Mouse (Mus musculus) forebrain, embryonic 12.5 days (tissue): ENCODE results near the gene Tbc1d20. TPM values are rescaled to one million over a fixed set of nuclear protein-coding genes. Genes with fewer than 3 reads are reported as not detected.
A peak's percentile ranks its signal among the peaks of the same experiment; 100 is the strongest.

Source experiments
- ATAC-seq: fragments of 200-750 bp; cut with Nextera tagmentation; 2 replicates; pipeline ENCODE4 v1.8.0; 2017; ENCODE audit warnings: moderate TSS enrichment; ENCODE audit not compliant: low FRiP score
- H3K27ac ChIP-seq: fragments of 300-500 bp; sonication (generic); 2 replicates; pipeline ENCODE4 v1.5.1; 2016; ENCODE audit warnings: mild to moderate bottlenecking
- H3K27me3 ChIP-seq: fragments of 300-500 bp; sonication (generic); 2 replicates; pipeline ENCODE4 v1.6.1; 2016; ENCODE audit warnings: mild to moderate bottlenecking
- H3K36me3 ChIP-seq: fragments of 300-500 bp; sonication (generic); replicated peaks from 2 replicates; pipeline ENCODE4 v1.6.1; 2016; ENCODE audit warnings: mild to moderate bottlenecking
- H3K4me1 ChIP-seq: fragments of 300-500 bp; sonication (generic); 2 replicates; pipeline ENCODE4 v1.6.1; 2016
- H3K4me2 ChIP-seq: fragments of 300-500 bp; sonication (generic); 2 replicates; pipeline ENCODE4 v1.6.1; 2016; ENCODE audit warnings: mild to moderate bottlenecking, moderate library complexity
- H3K4me3 ChIP-seq: fragments of 300-500 bp; sonication (generic); replicated peaks from 2 replicates; pipeline ENCODE4 v1.5.1; 2016; ENCODE audit warnings: mild to moderate bottlenecking
- H3K9ac ChIP-seq: fragments of 300-500 bp; sonication (generic); 2 replicates; pipeline ENCODE4 v1.6.1; 2016; ENCODE audit warnings: mild to moderate bottlenecking
- H3K9me3 ChIP-seq: fragments of 300-500 bp; sonication (generic); 2 replicates; pipeline ENCODE4 v1.6.1; 2016
- WGBS: fragments of 180-500 bp; shearing (Covaris S2); methylation state at CpG from one replicate; pipeline ENCODE4 v1.1.7; 2016; 5-methylcytosine and 5-hydroxymethylcytosine counted together
- polyA plus RNA-seq: library from polyadenylated mRNA; unstranded; fragments of >200 nt; fragmentation: Nextera tagmentation; extraction: Ambion mirVana; gene quantifications from 2 replicates; pipeline ENCODE4 v1.2.1, GENCODE M21; 2016

Tbc1d20 gene
- polyA plus RNA-seq, 1 experiment from 2014 or later, result 34.8 TPM

DNA sequence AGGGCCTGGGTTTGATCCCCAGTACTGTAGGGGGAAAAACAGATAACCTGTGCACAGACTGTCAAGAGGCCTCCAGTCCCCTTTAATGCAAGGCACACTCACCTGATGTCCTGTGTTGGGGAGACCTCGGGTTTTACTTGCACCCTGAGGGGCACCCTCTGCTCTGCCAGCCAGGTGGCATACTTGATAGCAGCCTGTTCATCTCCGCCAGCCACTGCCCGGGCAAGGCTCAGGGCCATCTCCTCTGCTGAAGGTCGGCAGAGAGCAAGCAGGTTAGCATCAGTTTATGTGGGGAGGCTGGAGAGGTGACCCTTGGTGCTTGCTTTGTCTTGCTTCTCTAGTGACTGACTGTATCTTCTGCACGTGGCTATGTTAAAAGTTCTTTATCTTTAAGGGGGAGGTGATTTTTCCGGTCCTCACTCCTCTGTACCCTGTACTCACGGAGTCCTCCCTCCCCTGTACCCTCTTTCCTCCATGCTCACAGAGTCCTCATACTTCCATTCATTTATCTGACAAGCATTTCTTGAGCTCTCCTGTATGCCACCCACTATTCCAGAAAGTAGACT lies 37.3 kb downstream of the Tbc1d20 start:
- peak overlapping the region; percentile 85 for H3K4me3 ChIP-seq
- peak overlapping the region; percentile 85 for H3K4me2 ChIP-seq
- H3K27me3 ChIP-seq, result peaks cover 4% of the 10 kb centered on the region; the same call in 1 of the 2 replicates
- H3K36me3 ChIP-seq, result peaks cover 46% of the 10 kb centered on the region
- no peak overlapping the region for H3K27ac ChIP-seq
- no peak for ATAC-seq
- no peaks in the 10 kb centered on the region for H3K9me3 ChIP-seq
- peak overlapping the region; percentile 47; the same call in 1 of the 2 replicates for H3K9ac ChIP-seq
- H3K4me1 ChIP-seq, result peaks cover 19% of the 10 kb centered on the region
- WGBS, result 77% methylated on average over 7 of the region's 7 CpGs

GRCm38 (mm10) chr2:152332101-152332825 lies 38.6 kb downstream of the Tbc1d20 start, which contains the start of gene Rbck1:
Gene Rbck1 (minus strand): TSS chr2:152332653.
- peak within 1 kb of the TSS; percentile 85 for H3K4me2 ChIP-seq
- peak; percentile 96 for ATAC-seq
- H3K9me3 ChIP-seq, result no peaks in the 10 kb centered on the region
- H3K27me3 ChIP-seq, result peaks cover 14% of the 10 kb centered on the region; the same call in 1 of the 2 replicates
- peak within 1 kb of the TSS; percentile 85 for H3K27ac ChIP-seq
- H3K4me3 ChIP-seq, result peak within 1 kb of the TSS; percentile 85
- H3K36me3 ChIP-seq, result peaks cover 32% of the 10 kb centered on the region
- under 1% methylated on average over 54 of the region's 54 CpGs for WGBS
- H3K4me1 ChIP-seq, result peaks cover 19% of the 10 kb centered on the region
- peak within 1 kb of the TSS; percentile 94 for H3K9ac ChIP-seq

DNA sequence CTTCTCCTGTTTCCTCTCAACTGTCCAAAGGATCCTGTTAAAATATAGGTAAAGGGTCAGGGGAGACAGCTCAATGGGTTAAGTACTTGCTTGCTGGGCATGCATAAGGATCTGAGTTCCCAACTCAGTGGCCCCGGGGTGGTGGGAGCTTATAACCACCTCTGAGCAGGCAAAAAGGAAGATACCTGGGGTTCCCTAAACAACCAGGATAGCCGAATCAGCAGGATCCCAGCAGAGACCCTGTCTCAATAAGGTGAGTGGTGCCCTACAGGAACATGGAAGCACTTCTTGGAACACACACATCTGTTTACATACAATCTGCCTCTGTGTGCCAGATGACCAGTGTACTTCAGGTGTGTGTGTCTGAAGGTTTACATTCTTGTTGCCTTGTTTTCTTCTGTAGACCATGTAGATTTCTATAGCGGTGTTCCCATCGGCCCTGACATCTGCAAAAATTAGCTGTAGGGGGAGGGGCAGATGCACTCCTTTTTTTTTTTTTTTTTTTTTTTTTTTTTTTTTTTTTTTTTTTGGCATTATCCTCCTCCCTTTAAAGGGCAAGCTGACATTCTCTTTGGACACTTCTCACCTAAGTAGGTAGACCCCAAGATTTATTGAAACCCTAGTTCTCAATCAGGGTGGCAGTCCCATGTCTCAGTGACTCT lies 39.8 kb downstream of the Tbc1d20 start:
- Histone ChIP-seq H3K36me3 (peaks cover 21% of the 10 kb centered on the region; the same call in 1 of the 2 replicates), H3K27me3 (peaks cover 14% of the 10 kb centered on the region; the same call in 1 of the 2 replicates), H3K4me3 (no peak overlapping the region), H3K27ac (no peak overlapping the region), H3K9me3 (no peaks in the 10 kb centered on the region), H3K9ac (no peak overlapping the region), H3K4me2 (no peak overlapping the region), H3K4me1 (peaks cover 19% of the 10 kb centered on the region)
- no peak for ATAC-seq
- 86% methylated on average over 4 of the region's 4 CpGs for WGBS

- Histone ChIP-seq H3K4me2 (no peak overlapping the region), H3K4me1 (peaks cover 17% of the 10 kb centered on the region), H3K27me3 (peaks cover 14% of the 10 kb centered on the region; the same call in 1 of the 2 replicates), H3K27ac (no peak overlapping the region), H3K9me3 (no peaks in the 10 kb centered on the region), H3K4me3 (no peak overlapping the region), H3K36me3 (0 out of 2 replicates have a peak, but pooled peaks cover 5% of the 10 kb centered on the region), H3K9ac (no peak overlapping the region)
- no peak for ATAC-seq
- WGBS, result 47% methylated on average over 11 of the region's 11 CpGs
These were observed 41.7 kb downstream of the Tbc1d20 start for GRCm38 (mm10) chr2:152335289-152335820.

DNA sequence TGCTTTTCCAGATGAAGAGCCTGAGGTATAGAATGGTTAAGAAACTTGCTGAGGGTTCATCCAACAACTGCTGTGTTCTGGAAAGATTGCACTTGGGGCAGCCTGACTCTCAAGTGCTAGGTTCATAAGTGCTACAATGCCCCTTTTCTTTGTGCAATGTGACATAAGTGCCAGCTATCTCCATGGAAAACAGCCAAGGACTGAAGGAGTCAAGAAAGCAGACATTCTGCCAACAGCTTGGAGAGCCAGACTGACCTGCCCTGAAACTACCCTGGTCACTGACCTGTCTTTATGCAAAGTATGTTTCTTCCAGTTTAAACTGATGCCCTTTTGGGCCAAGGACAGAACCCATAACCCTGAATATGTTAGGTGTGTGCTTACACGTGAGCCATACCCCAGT lies 43.2 kb downstream of the Tbc1d20 start:
- Histone ChIP-seq H3K9ac (no peak overlapping the region), H3K4me2 (no peak overlapping the region), H3K4me3 (no peak overlapping the region), H3K4me1 (peaks cover 3% of the 10 kb centered on the region; the same call in 1 of the 2 replicates), H3K27me3 (peaks cover 16% of the 10 kb centered on the region; the same call in 1 of the 2 replicates), H3K36me3 (no peaks in the 10 kb centered on the region), H3K9me3 (no peaks in the 10 kb centered on the region), H3K27ac (no peak overlapping the region)
- WGBS, result 76% methylated on average over 1 of the region's 1 CpGs
- no peak for ATAC-seq

DNA sequence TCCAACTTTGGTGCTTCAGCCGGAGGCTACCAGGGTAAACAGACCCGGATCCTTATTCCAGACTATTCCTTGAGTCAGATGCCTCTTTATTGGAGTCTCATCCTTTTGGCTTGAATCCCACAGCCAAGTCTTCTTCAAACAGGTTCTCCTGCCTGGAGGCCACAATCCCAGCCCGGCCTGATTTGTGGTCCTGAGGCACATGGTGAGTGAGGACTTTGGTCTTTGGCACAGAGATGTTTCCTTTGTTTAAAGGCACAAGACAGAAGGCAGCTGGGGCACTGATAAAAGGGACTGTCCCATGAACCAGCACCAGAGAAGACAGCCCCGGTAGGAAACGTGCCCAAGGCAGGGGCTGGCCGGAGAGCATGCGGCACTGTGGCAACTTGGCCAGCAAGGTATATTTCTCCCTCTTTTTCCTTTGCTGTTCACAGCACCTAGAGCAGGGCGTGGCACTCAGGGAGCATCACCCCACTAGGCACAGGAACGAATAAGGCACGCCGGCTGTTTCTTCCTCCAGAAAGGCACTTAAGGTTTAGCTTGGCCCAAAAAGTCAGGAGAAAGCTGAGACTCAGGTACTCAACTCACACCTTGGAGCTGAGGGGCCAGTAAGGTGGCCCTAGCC lies 44.1 kb downstream of the Tbc1d20 start:
- peaks cover 24% of the 10 kb centered on the region for H3K27me3 ChIP-seq
- peaks cover 2% of the 10 kb centered on the region; the same call in 1 of the 2 replicates for H3K4me1 ChIP-seq
- H3K36me3 ChIP-seq, result no peaks in the 10 kb centered on the region
- H3K4me2 ChIP-seq, result no peak overlapping the region
- ATAC-seq, result no peak
- H3K9ac ChIP-seq, result no peak overlapping the region
- H3K9me3 ChIP-seq, result no peaks in the 10 kb centered on the region
- 89% methylated on average over 11 of the region's 11 CpGs for WGBS
- no peak overlapping the region for H3K4me3 ChIP-seq
- H3K27ac ChIP-seq, result no peak overlapping the region

- H3K4me1 ChIP-seq, result peaks cover 4% of the 10 kb centered on the region; the same call in 1 of the 2 replicates
- H3K4me2 ChIP-seq, result no peak overlapping the region
- WGBS, result 83% methylated on average over 13 of the region's 13 CpGs
These were observed 44.7 kb downstream of the Tbc1d20 start for GRCm38 (mm10) chr2:152338319-152338718.

GRCm38 (mm10) chr2:152339631-152340179 lies 46.1 kb downstream of the Tbc1d20 start:
- no peak overlapping the region for H3K27ac ChIP-seq
- 92% methylated on average over 22 of the region's 22 CpGs for WGBS
- no peak overlapping the region for H3K4me3 ChIP-seq
- ATAC-seq, result no peak
- no peak overlapping the region for H3K9ac ChIP-seq
- peaks cover 16% of the 10 kb centered on the region for H3K4me1 ChIP-seq
- peaks cover 34% of the 10 kb centered on the region for H3K27me3 ChIP-seq
- no peaks in the 10 kb centered on the region for H3K36me3 ChIP-seq
- no peaks in the 10 kb centered on the region for H3K9me3 ChIP-seq
- H3K4me2 ChIP-seq, result no peak overlapping the region

More at GRCm38 (mm10) chr2:152338319-152338718, 44.7 kb downstream of the Tbc1d20 start:
- Histone ChIP-seq H3K27me3 (peaks cover 27% of the 10 kb centered on the region), H3K9ac (no peak overlapping the region), H3K36me3 (no peaks in the 10 kb centered on the region), H3K9me3 (no peaks in the 10 kb centered on the region), H3K4me3 (no peak overlapping the region), H3K27ac (no peak overlapping the region)
- no peak for ATAC-seq

GRCm38 (mm10) chr2:152343329-152344213 lies 49.9 kb downstream of the Tbc1d20 start, which contains the start of gene Trib3:
Gene Trib3 (minus strand): TSS chr2:152344032.
- H3K4me2 ChIP-seq, result peak within 1 kb of the TSS; percentile 90
- no peaks in the 10 kb centered on the region for H3K36me3 ChIP-seq
- peak; percentile 82 for ATAC-seq
- under 1% methylated on average over 51 of the region's 52 CpGs for WGBS
- H3K9ac ChIP-seq, result peak within 1 kb of the TSS; percentile 61
- 0 out of 2 replicates have a peak within 1 kb of the TSS, but pooled peaks have one; percentile 36 for H3K27ac ChIP-seq
- peak within 1 kb of the TSS; percentile 53 for H3K4me3 ChIP-seq
- no peaks in the 10 kb centered on the region for H3K9me3 ChIP-seq
- peaks cover 31% of the 10 kb centered on the region for H3K27me3 ChIP-seq
- H3K4me1 ChIP-seq, result peaks cover 16% of the 10 kb centered on the region

DNA sequence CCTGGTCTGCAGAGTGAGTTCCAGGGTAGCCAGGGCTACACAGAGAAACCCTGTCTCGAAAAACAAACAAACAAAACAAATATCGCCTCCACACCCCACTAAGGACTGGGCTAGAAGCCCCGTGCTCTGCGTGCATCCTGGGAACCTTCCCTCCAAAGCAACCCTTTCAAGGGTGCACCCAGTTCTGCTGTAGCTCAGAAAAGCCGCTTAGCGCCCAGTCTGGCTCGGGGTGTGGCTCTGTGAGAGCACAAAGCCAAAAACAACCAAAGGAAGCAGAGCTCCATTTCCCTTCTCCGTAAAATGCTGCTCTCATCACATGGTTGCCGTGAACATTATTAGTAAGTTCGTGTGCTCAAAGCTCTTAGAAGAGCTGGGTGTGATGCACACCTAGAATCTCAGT lies 50.7 kb downstream of the Tbc1d20 start:
- ATAC-seq, result peak; percentile 24
- Histone ChIP-seq H3K9me3 (no peaks in the 10 kb centered on the region), H3K27me3 (peaks cover 31% of the 10 kb centered on the region), H3K4me3 (peak overlapping the region; percentile 53), H3K4me2 (peak overlapping the region; percentile 90), H3K27ac (no peak overlapping the region), H3K4me1 (peaks cover 16% of the 10 kb centered on the region), H3K9ac (peak overlapping the region; percentile 61), H3K36me3 (no peaks in the 10 kb centered on the region)
- 14% methylated on average over 10 of the region's 10 CpGs for WGBS

DNA sequence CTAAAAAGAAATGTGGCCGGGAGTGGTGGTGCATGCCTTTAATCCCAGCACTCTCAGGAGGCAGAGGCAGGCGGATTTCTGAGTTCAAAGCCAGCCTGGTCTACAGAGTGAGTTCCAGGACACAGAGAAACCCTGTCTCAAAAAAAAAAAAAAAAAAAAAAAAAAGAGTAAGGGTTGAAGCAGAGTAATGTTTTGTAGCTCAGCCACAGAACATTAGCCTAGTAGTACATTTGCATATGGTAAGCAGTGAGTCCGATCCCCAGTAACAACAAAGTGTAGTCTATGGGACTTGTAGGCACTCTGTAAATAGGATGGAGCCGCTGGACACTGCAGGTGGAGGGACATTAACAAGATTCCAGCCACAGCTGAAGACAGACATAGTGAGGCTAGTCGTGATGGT lies 51.3 kb downstream of the Tbc1d20 start:
- Histone ChIP-seq H3K36me3 (no peaks in the 10 kb centered on the region), H3K4me2 (no peak overlapping the region), H3K4me1 (peaks cover 16% of the 10 kb centered on the region), H3K9ac (no peak overlapping the region), H3K4me3 (no peak overlapping the region), H3K9me3 (no peaks in the 10 kb centered on the region), H3K27me3 (peaks cover 31% of the 10 kb centered on the region), H3K27ac (no peak overlapping the region)
- ATAC-seq, result no peak
- 61% methylated on average over 5 of the region's 5 CpGs for WGBS
